15 mouse cellular contexts compared by ENCODE assay signal in genomic region chrX:84878125-84878524, GRCm38 (mm10).
"Had no signal": no experiment of that assay in that cellular context is flagged by ENCODE, and none has a peak within 500 bp of the region (broad histone marks: within the 10 kb centered on the region; RNA-seq: fewer than 3 reads in every experiment).

No protein-coding gene starts in this region.

- H3K27me3 ChIP-seq: kidney, embryonic 15.5 days; liver, embryonic 15.5 days; midbrain, embryonic 12.5 days; neural tube, embryonic 12.5 days had no signal

- H3K4me3 ChIP-seq: kidney, embryonic 15.5 days; left cerebral cortex, adult 2 months; limb, embryonic 10.5 days; liver, embryonic 15.5 days; midbrain, embryonic 12.5 days; myocyte; neural tube, embryonic 12.5 days had no signal

- H3K4me2 ChIP-seq: kidney, embryonic 15.5 days; liver, embryonic 11.5 days; liver, embryonic 15.5 days; midbrain, embryonic 12.5 days; neural tube, embryonic 12.5 days had no signal

- DNase-seq: kidney, adult 18-20 months; lung, adult 2 months; lung, postnatal 36 days; right cerebral cortex, adult 18-20 months; right cerebral cortex, postnatal 25 days; thymus, postnatal 4 days had no signal

- H3K36me3 ChIP-seq: kidney, embryonic 15.5 days; limb, embryonic 10.5 days; liver, embryonic 15.5 days; midbrain, embryonic 12.5 days; neural tube, embryonic 12.5 days had no signal

- H3K27ac ChIP-seq: kidney, embryonic 15.5 days; left cerebral cortex, adult 2 months; limb, embryonic 10.5 days; liver, embryonic 15.5 days; midbrain, embryonic 12.5 days; neural tube, embryonic 12.5 days had no signal

- H3K9ac ChIP-seq: kidney, embryonic 15.5 days; liver, embryonic 15.5 days; midbrain, embryonic 12.5 days; neural tube, embryonic 12.5 days had no signal

- H3K4me1 ChIP-seq: kidney, embryonic 15.5 days; limb, embryonic 10.5 days; liver, embryonic 15.5 days; midbrain, embryonic 12.5 days; neural tube, embryonic 12.5 days had no signal

- H3K9me3 ChIP-seq: kidney, embryonic 15.5 days; limb, embryonic 10.5 days; liver, embryonic 15.5 days; midbrain, embryonic 12.5 days; neural tube, embryonic 12.5 days had no signal

- ATAC-seq: lung, postnatal 0 days had no signal
